In genomic region chr16:89372734-89373461, GRCm38 (mm10) we compare ENCODE assay signal across 23 mouse cellular contexts. TPM values are rescaled to one million over a fixed set of nuclear protein-coding genes. Genes with fewer than 3 reads are reported as not detected.
"Had no signal": no experiment of that assay in that cellular context is flagged by ENCODE, and none has a peak within 500 bp of the region (broad histone marks: within the 10 kb centered on the region; RNA-seq: fewer than 3 reads in every experiment).

No protein-coding gene starts in this region.

- H3K27me3 ChIP-seq: liver, embryonic 15.5 days; lung, embryonic 15.5 days; megakaryocyte, embryonic 14.5 days; midbrain, embryonic 13.5 days; midbrain, embryonic 15.5 days; neural tube, embryonic 12.5 days; stomach, embryonic 15.5 days had no signal

- H3K27ac ChIP-seq: liver, embryonic 15.5 days; lung, embryonic 15.5 days; macrophage; midbrain, embryonic 13.5 days; midbrain, embryonic 15.5 days; neural tube, embryonic 12.5 days; stomach, embryonic 15.5 days; stomach, postnatal 0 days had no signal

- H3K9ac ChIP-seq: liver, embryonic 15.5 days; liver, postnatal 0 days; lung, embryonic 15.5 days; midbrain, embryonic 13.5 days; midbrain, embryonic 15.5 days; neural tube, embryonic 12.5 days; stomach, embryonic 15.5 days had no signal

- H3K4me2 ChIP-seq: liver, embryonic 15.5 days; lung, embryonic 15.5 days; midbrain, embryonic 13.5 days; midbrain, embryonic 15.5 days; neural tube, embryonic 12.5 days; stomach, embryonic 15.5 days had no signal

- H3K9me3 ChIP-seq: liver, embryonic 15.5 days; lung, embryonic 15.5 days; megakaryocyte, embryonic 14.5 days; midbrain, embryonic 13.5 days; midbrain, embryonic 15.5 days; neural tube, embryonic 12.5 days; stomach, embryonic 15.5 days had no signal

- H3K4me1 ChIP-seq: liver, embryonic 15.5 days; lung, embryonic 15.5 days; megakaryocyte, embryonic 14.5 days; midbrain, embryonic 13.5 days; midbrain, embryonic 15.5 days; neural tube, embryonic 12.5 days; stomach, embryonic 15.5 days had no signal

- H3K4me3 ChIP-seq: liver, embryonic 15.5 days; lung, embryonic 15.5 days; megakaryocyte, embryonic 14.5 days; midbrain, embryonic 13.5 days; midbrain, embryonic 15.5 days; neural tube, embryonic 12.5 days; stomach, embryonic 15.5 days had no signal

- DNase-seq: liver, postnatal 0 days; lung, adult 2 months; lung, postnatal 14 days; lung, postnatal 36 days; right cerebral cortex, postnatal 14 days; thymus, adult 2 months; thymus, postnatal 25 days; thymus, postnatal 4 days had no signal

- ATAC-seq: liver, postnatal 0 days; lung, postnatal 0 days; midbrain, embryonic 13.5 days; midbrain, embryonic 15.5 days had no signal

- H3K36me3 ChIP-seq: liver, embryonic 15.5 days; lung, embryonic 15.5 days; midbrain, embryonic 13.5 days; midbrain, embryonic 15.5 days; neural tube, embryonic 12.5 days; stomach, embryonic 15.5 days had no signal

RNA-seq across cellular contexts. Expression of gene Krtap21-1, which starts 30.8 kb away (rescaled TPM):
- polyA plus RNA-seq: liver, embryonic 15.5 days; liver, postnatal 0 days; lung, adult 2 months; lung, embryonic 15.5 days; lung, postnatal 0 days; macrophage; midbrain, embryonic 13.5 days; midbrain, embryonic 15.5 days; midbrain, postnatal 0 days; neural tube, embryonic 12.5 days; neural tube, embryonic 14.5 days; spleen, adult 2 months; stomach, embryonic 15.5 days; stomach, postnatal 0 days; testis, adult 2 months; thymus, adult 2 months; urinary bladder, adult 2 months had no signal

RNA-seq across cellular contexts. Expression of gene Krtap6-2, which starts 47.0 kb away (rescaled TPM):
- polyA plus RNA-seq: liver, embryonic 15.5 days; liver, postnatal 0 days; lung, adult 2 months; lung, embryonic 15.5 days; lung, postnatal 0 days; macrophage; midbrain, embryonic 13.5 days; midbrain, embryonic 15.5 days; midbrain, postnatal 0 days; neural tube, embryonic 12.5 days; neural tube, embryonic 14.5 days; spleen, adult 2 months; stomach, embryonic 15.5 days; stomach, postnatal 0 days; testis, adult 2 months; thymus, adult 2 months; urinary bladder, adult 2 months had no signal
